Comparison of ENCODE assay signal across 19 mouse cellular contexts in the genomic region with DNA sequence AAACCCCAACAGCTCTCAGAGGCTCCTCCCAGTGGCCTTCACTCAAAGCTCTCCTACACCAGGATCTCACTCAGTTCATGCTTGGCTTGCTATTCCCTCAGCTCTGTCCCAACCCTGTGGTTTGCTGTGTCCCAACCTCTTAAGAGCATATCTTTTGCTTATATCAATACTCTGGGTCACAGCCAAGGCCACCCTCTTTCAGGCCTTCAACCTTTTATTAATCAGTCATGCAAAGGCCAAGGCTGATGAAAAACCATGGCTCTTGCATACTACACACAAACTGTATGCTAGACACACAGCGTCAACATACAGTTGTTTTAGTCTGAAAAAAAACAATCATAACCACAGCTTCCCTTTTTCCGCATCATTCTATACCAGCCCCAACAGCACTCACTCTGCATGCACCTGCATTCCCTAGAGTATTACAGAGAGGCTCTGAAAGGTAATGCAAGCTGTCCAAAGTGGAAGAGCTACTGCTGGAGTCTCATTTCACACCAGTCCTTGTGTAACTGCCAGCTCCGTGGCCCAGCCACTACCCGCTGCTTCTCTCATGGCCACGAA. TPM values are rescaled to one million over a fixed set of nuclear protein-coding genes. Genes with fewer than 3 reads are reported as not detected.
DNase-seq lines count a peak whose midpoint lies in the region; ATAC-seq and TF ChIP-seq lines count a peak whose summit lies in the region.
"Had no signal": no experiment of that assay in that cellular context is flagged by ENCODE, and none has a peak within 500 bp of the region (broad histone marks: within the 10 kb centered on the region; RNA-seq: fewer than 3 reads in every experiment).

No protein-coding gene starts in this region.

- peaks cover 10% of the 10 kb centered on the region for H3K4me1 ChIP-seq in liver, postnatal 0 days (ENCODE audit: insufficient read depth)
- H3K4me1 ChIP-seq in intestine, embryonic 16.5 days (ENCODE audit: control insufficient read depth, insufficient read depth, low read length): 0 out of 2 replicates have a peak, but pooled peaks cover 10% of the 10 kb centered on the region
- H3K4me1 ChIP-seq in midbrain, embryonic 10.5 days: peaks cover 13% of the 10 kb centered on the region

- no peaks in the 10 kb centered on the region for H3K9me3 ChIP-seq in liver, postnatal 0 days (ENCODE audit: low read length)
- no peaks in the 10 kb centered on the region for H3K9me3 ChIP-seq in intestine, embryonic 16.5 days (ENCODE audit: control insufficient read depth, low read length)
- no peaks in the 10 kb centered on the region for H3K9me3 ChIP-seq in midbrain, embryonic 10.5 days (replicated peaks)
- H3K9me3 ChIP-seq: embryonic facial prominence, embryonic 12.5 days; liver, embryonic 13.5 days; neural tube, embryonic 15.5 days had no signal

- 52% methylated on average over 5 of the region's 5 CpGs for WGBS in liver, postnatal 0 days (ENCODE audit: insufficient replicate concordance)
- 91% methylated on average over 5 of the region's 5 CpGs for WGBS in intestine, embryonic 16.5 days
- 89% methylated on average over 5 of the region's 5 CpGs for WGBS in midbrain, embryonic 10.5 days

- H3K9ac ChIP-seq in liver, postnatal 0 days (replicated peaks): no peak overlapping the region
- H3K9ac ChIP-seq in intestine, embryonic 16.5 days (ENCODE audit: low read depth, low read length): no peak overlapping the region
- H3K9ac ChIP-seq: embryonic facial prominence, embryonic 12.5 days; liver, embryonic 13.5 days; neural tube, embryonic 15.5 days had no signal

- no peak overlapping the region for H3K4me2 ChIP-seq in liver, postnatal 0 days (ENCODE audit: low read depth, low read length)
- H3K4me2 ChIP-seq in intestine, embryonic 16.5 days (ENCODE audit: low read depth, low read length): no peak overlapping the region
- H3K4me2 ChIP-seq: embryonic facial prominence, embryonic 12.5 days; liver, embryonic 13.5 days; neural tube, embryonic 15.5 days had no signal

- no peaks in the 10 kb centered on the region for H3K27me3 ChIP-seq in liver, postnatal 0 days (ENCODE audit: insufficient read depth, low read length)
- no peaks in the 10 kb centered on the region for H3K27me3 ChIP-seq in intestine, embryonic 16.5 days (replicated peaks; ENCODE audit: control insufficient read depth, insufficient read depth, low read length)
- no peaks in the 10 kb centered on the region for H3K27me3 ChIP-seq in midbrain, embryonic 10.5 days (ENCODE audit: low read depth, poor library complexity, severe bottlenecking)
- H3K27me3 ChIP-seq: embryonic facial prominence, embryonic 12.5 days; liver, embryonic 13.5 days; neural tube, embryonic 15.5 days had no signal

- H3K36me3 ChIP-seq in liver, postnatal 0 days (replicated peaks; ENCODE audit: insufficient read depth, low read length): no peaks in the 10 kb centered on the region
- H3K36me3 ChIP-seq in intestine, embryonic 16.5 days (ENCODE audit: control insufficient read depth, insufficient read depth, low read length): no peaks in the 10 kb centered on the region
- H3K36me3 ChIP-seq in midbrain, embryonic 10.5 days: no peaks in the 10 kb centered on the region
- H3K36me3 ChIP-seq: embryonic facial prominence, embryonic 12.5 days; liver, embryonic 13.5 days; neural tube, embryonic 15.5 days had no signal

- TF ChIP-seq CTCF in liver, postnatal 0 days (IDR thresholded peaks at IDR 0.05; ENCODE audit: low read depth): no peak

- H3K4me3 ChIP-seq in liver, postnatal 0 days (ENCODE audit: low read depth, low read length): no peak overlapping the region
- H3K4me3 ChIP-seq in intestine, embryonic 16.5 days (ENCODE audit: low read length): no peak overlapping the region
- no peak overlapping the region for H3K4me3 ChIP-seq in midbrain, embryonic 10.5 days
- H3K4me3 ChIP-seq: embryonic facial prominence, embryonic 12.5 days; liver, embryonic 13.5 days; megakaryocyte, embryonic 14.5 days; neural tube, embryonic 15.5 days had no signal

- peak overlapping the region; percentile 60 for H3K27ac ChIP-seq in liver, postnatal 0 days (ENCODE audit: low read depth)
- no peak overlapping the region for H3K27ac ChIP-seq in intestine, embryonic 16.5 days (ENCODE audit: low read length)
- H3K27ac ChIP-seq in midbrain, embryonic 10.5 days (replicated peaks): no peak overlapping the region
- H3K27ac ChIP-seq: embryonic facial prominence, embryonic 12.5 days; liver, embryonic 13.5 days; neural tube, embryonic 15.5 days had no signal

- TF ChIP-seq EP300 in liver, postnatal 0 days (IDR thresholded peaks at IDR 0.05; ENCODE audit: low read depth): no peak

- ATAC-seq in liver, postnatal 0 days: peak; percentile 27; the same call in 1 of the 2 replicates
- peak; percentile 68 for ATAC-seq in megakaryocyte, adult 5-6 weeks (ENCODE audit: poor library complexity, severe bottlenecking)
- ATAC-seq in intestine, embryonic 16.5 days: no peak
- ATAC-seq: CD4-positive, CD25-positive, alpha-beta regulatory T cell, adult 4 months; inflammation-experienced regulatory T-cells, adult 6 months; Patski had no signal

- no peak for DNase-seq in liver, postnatal 0 days
- DNase-seq in liver: no peak
- DNase-seq in A20 (ENCODE audit: low read depth, low spot score): peak; percentile 80
- DNase-seq in adrenal gland, adult 8-10 months: peak; percentile 84
- no peak for DNase-seq in midbrain, embryonic 10.5 days (ENCODE audit: low spot score)
- DNase-seq: cerebellum, postnatal 14 days; heart, adult 18-20 months; heart, postnatal 14 days; layer of hippocampus, postnatal 36 days; left cerebral cortex, postnatal 4 days; liver, embryonic 13.5 days had no signal

RNA-seq across cellular contexts. Expression of a gene that starts 27.7 kb away (rescaled TPM):
- polyA plus RNA-seq in liver, postnatal 0 days (2015; fragmentation: Nextera tagmentation; extraction: Ambion mirVana): 14.6 and 15.7 TPM in 2 replicates
- total RNA-seq in adrenal gland, adult 8-10 months (2022): 10 to 100 TPM; 53.5 to 66.6 (median 62.6) TPM
- total RNA-seq in megakaryocyte, adult 5-6 weeks (2015): 13.5 and 19.3 TPM in 2 replicates
- 15.8 and 22.2 TPM in 2 replicates for total RNA-seq in megakaryocyte, adult 5-6 weeks (2017)
- 27.5 and 28.3 TPM in 2 replicates for polyA plus RNA-seq in intestine, embryonic 16.5 days (2015; fragmentation: Nextera tagmentation; extraction: Ambion mirVana)
- 61.6 and 64.4 TPM in 2 replicates for polyA plus RNA-seq in midbrain, embryonic 10.5 days (2016; fragmentation: Nextera tagmentation; extraction: Ambion mirVana)

RNA-seq across cellular contexts. Expression of a gene that starts 44.7 kb away (rescaled TPM):
- 0.16 and 0.19 TPM in 2 replicates for polyA plus RNA-seq in liver, postnatal 0 days (2015; fragmentation: Nextera tagmentation; extraction: Ambion mirVana)
- total RNA-seq in adrenal gland, adult 8-10 months (2022): 1 to 10 TPM in 1 of 4 experiments, under 1 TPM in 3; 0.20 to 1.1 (median 0.57) TPM
- total RNA-seq in megakaryocyte, adult 5-6 weeks (2015): not detected in 2 replicates
- total RNA-seq in megakaryocyte, adult 5-6 weeks (2017): not detected in 2 replicates
- 0.95 and 1.1 TPM in 2 replicates for polyA plus RNA-seq in intestine, embryonic 16.5 days (2015; fragmentation: Nextera tagmentation; extraction: Ambion mirVana)
- polyA plus RNA-seq in midbrain, embryonic 10.5 days (2016; fragmentation: Nextera tagmentation; extraction: Ambion mirVana): 31.1 and 31.4 TPM in 2 replicates
- polyA plus RNA-seq: inflammation-experienced regulatory T-cells, adult 6 months had no signal

Comparison
In these comparisons a context has a peak if more than half of its experiments do, and no peak if none do; other contexts are left out.
1. DNase-seq: peak in A20 (single experiment) and adrenal gland, adult 8-10 months (single experiment); none in liver, postnatal 0 days (single experiment), liver (single experiment) and midbrain, embryonic 10.5 days (single experiment).
2. RNA of a gene that starts 44.7 kb away (polyA plus RNA-seq): 31.1 to 31.4 TPM in midbrain, embryonic 10.5 days; 0.95 to 1.1 TPM in intestine, embryonic 16.5 days and 0.16 to 0.19 TPM in liver, postnatal 0 days; every median in the first group is over 10 times any median in the second.